Mouse (Mus musculus): Measurements from ENCODE around the gene Eml3. TPM values are rescaled to one million over a fixed set of nuclear protein-coding genes. Genes with fewer than 3 reads are reported as not detected.

Eml3 gene
- polyA plus RNA-seq, 1 experiment from 2014 or later, result 24.6 TPM

GRCm38 (mm10) chr19:8975491-8975890, 46.1 kb downstream of the Eml3 start:
- Histone ChIP-seq H3K36me3 (ENCODE audit: control insufficient read depth, insufficient read depth, low read length) (peaks cover 56% of the 10 kb centered on the region), H3K4me2 (replicated peaks; ENCODE audit: low read depth) (no peak overlapping the region), H3K9me3 (ENCODE audit: control insufficient read depth, low read length) (no peaks in the 10 kb centered on the region), H3K27me3 (ENCODE audit: control insufficient read depth, insufficient read depth, low read length) (no peaks in the 10 kb centered on the region), H3K9ac (ENCODE audit: low read length) (no peak overlapping the region), H3K4me1 (replicated peaks; ENCODE audit: control insufficient read depth, insufficient read depth) (no peaks in the 10 kb centered on the region), H3K27ac (replicated peaks) (no peak overlapping the region), H3K4me3 (ENCODE audit: low read depth, low read length) (no peak overlapping the region)
- TF ChIP-seq EP300 (optimal IDR thresholded peaks at IDR 0.05), result no peak
- no peak for TF ChIP-seq CTCF (IDR thresholded peaks at IDR 0.05; ENCODE audit: low read depth)
- DNase-seq (ENCODE audit: low spot score) (no peak), ATAC-seq (ENCODE audit: low FRiP score, low TSS enrichment) (no peak)
- WGBS, result 95% methylated on average over 2 of the region's 2 CpGs

- DNase-seq (ENCODE audit: low spot score), result peak; percentile 70
- no peak overlapping the region for H3K27ac ChIP-seq (replicated peaks)
- H3K9me3 ChIP-seq (ENCODE audit: control insufficient read depth, low read length), result no peaks in the 10 kb centered on the region
- H3K4me1 ChIP-seq (replicated peaks; ENCODE audit: control insufficient read depth, insufficient read depth), result no peaks in the 10 kb centered on the region
- TF ChIP-seq CTCF (IDR thresholded peaks at IDR 0.05; ENCODE audit: low read depth) (peak; percentile 94), EP300 (optimal IDR thresholded peaks at IDR 0.05) (no peak)
- 40% methylated on average over 3 of the region's 3 CpGs for whole genome bisulfite sequencing
- ATAC-seq (ENCODE audit: low FRiP score, low TSS enrichment), result peak; percentile 88
- H3K36me3 ChIP-seq (ENCODE audit: control insufficient read depth, insufficient read depth, low read length), result peaks cover 47% of the 10 kb centered on the region
- no peak overlapping the region for H3K4me3 ChIP-seq (ENCODE audit: low read depth, low read length)
- H3K27me3 ChIP-seq (ENCODE audit: control insufficient read depth, insufficient read depth, low read length), result no peaks in the 10 kb centered on the region
- no peak overlapping the region for H3K9ac ChIP-seq (ENCODE audit: low read length)
- no peak overlapping the region for H3K4me2 ChIP-seq (replicated peaks; ENCODE audit: low read depth)
Observed at GRCm38 (mm10) chr19:8976535-8976934, 47.2 kb downstream of the Eml3 start.

DNA sequence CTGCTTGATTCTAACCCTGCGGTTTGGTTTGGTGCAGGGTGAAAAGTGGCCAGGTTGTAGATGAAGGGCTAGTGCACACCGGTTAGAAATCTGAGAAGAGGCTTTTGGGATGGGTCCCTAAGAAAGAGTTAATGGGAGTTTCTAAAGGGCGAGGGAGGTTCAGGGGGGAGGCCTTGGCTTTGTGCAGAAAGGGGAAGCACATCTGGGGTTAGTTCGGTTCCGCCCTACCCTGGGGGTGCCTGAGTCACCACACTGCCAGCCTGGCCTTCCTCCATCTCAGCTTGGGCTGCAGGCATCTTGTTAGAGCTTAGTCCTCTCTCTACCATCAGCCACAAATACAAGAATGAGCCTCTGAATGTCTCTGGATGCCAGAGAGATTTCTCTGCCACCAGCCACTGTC, 51.4 kb downstream of the Eml3 start:
- Histone ChIP-seq H3K9ac (ENCODE audit: low read length) (0 out of 2 replicates have a peak overlapping the region, but pooled peaks have one; percentile 18), H3K27me3 (ENCODE audit: control insufficient read depth, insufficient read depth, low read length) (no peaks in the 10 kb centered on the region), H3K27ac (replicated peaks) (peak overlapping the region; percentile 89), H3K4me2 (replicated peaks; ENCODE audit: low read depth) (no peak overlapping the region), H3K4me1 (replicated peaks; ENCODE audit: control insufficient read depth, insufficient read depth) (peaks cover 5% of the 10 kb centered on the region; the same call in 1 of the 2 replicates), H3K4me3 (ENCODE audit: low read depth, low read length) (no peak overlapping the region), H3K9me3 (ENCODE audit: control insufficient read depth, low read length) (no peaks in the 10 kb centered on the region), H3K36me3 (ENCODE audit: control insufficient read depth, insufficient read depth, low read length) (peaks cover 24% of the 10 kb centered on the region)
- WGBS, result 40% methylated on average over 5 of the region's 5 CpGs
- DNase-seq (ENCODE audit: low spot score) (no peak), ATAC-seq (ENCODE audit: low FRiP score, low TSS enrichment) (no peak)
- TF ChIP-seq EP300 (optimal IDR thresholded peaks at IDR 0.05) (no peak), CTCF (IDR thresholded peaks at IDR 0.05; ENCODE audit: low read depth) (no peak)

DNA sequence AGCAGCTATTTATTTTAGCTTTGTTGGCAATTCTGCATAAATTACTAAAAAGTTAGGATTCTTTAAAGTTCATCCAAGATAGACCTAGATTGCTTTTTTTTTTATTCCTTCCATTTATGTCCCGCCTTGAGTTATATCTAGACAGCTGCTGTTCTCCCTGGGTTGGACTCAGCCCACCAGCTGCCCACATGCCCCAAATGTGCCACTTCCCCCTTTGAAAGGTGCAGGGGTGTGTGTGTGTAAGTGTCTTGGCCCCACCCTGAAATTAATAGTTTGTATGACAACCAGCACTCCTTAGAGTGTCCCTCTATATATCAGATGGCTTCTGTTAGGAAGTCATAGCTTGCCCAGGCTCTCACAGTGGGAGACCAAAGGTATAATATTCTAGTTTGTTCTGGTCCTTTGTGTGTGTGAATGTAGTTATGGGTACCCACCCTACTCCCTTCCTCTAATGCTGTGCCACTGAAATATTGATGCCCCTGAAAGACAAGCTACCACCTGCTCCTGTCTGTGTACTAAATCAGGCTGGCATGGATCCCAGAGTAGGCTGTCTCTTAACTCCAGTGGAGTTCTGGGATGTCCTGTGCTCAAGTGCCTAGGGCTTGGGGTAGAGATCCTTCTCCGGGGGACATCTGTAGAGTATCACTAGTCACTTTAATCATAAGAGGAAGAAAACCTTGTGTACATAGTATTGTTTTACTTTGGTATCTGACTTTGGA, 52.3 kb downstream of the Eml3 start:
- no peak for TF ChIP-seq CTCF (IDR thresholded peaks at IDR 0.05; ENCODE audit: low read depth)
- TF ChIP-seq EP300 (optimal IDR thresholded peaks at IDR 0.05), result no peak
- DNase-seq (ENCODE audit: low spot score), result no peak
- Histone ChIP-seq H3K36me3 (ENCODE audit: control insufficient read depth, insufficient read depth, low read length) (peaks cover 24% of the 10 kb centered on the region), H3K27ac (replicated peaks) (peak overlapping the region; percentile 89), H3K9ac (ENCODE audit: low read length) (no peak overlapping the region), H3K9me3 (ENCODE audit: control insufficient read depth, low read length) (no peaks in the 10 kb centered on the region), H3K4me1 (replicated peaks; ENCODE audit: control insufficient read depth, insufficient read depth) (peaks cover 5% of the 10 kb centered on the region; the same call in 1 of the 2 replicates), H3K4me2 (replicated peaks; ENCODE audit: low read depth) (no peak overlapping the region), H3K4me3 (ENCODE audit: low read depth, low read length) (no peak overlapping the region), H3K27me3 (ENCODE audit: control insufficient read depth, insufficient read depth, low read length) (no peaks in the 10 kb centered on the region)
- ATAC-seq (ENCODE audit: low FRiP score, low TSS enrichment), result no peak
- 44% methylated on average over 2 of the region's 2 CpGs for WGBS

- no peaks in the 10 kb centered on the region for H3K27me3 ChIP-seq (ENCODE audit: control insufficient read depth, insufficient read depth, low read length)
- peaks cover 6% of the 10 kb centered on the region for H3K4me1 ChIP-seq (replicated peaks; ENCODE audit: control insufficient read depth, insufficient read depth)
- H3K36me3 ChIP-seq (ENCODE audit: control insufficient read depth, insufficient read depth, low read length), result peaks cover 17% of the 10 kb centered on the region
- H3K27ac ChIP-seq (replicated peaks), result peak overlapping the region; percentile 89
- no peak overlapping the region for H3K9ac ChIP-seq (ENCODE audit: low read length)
- H3K9me3 ChIP-seq (ENCODE audit: control insufficient read depth, low read length), result no peaks in the 10 kb centered on the region
- ATAC-seq (ENCODE audit: low FRiP score, low TSS enrichment) (peak; percentile 83), DNase-seq (ENCODE audit: low spot score) (peak; percentile 68)
- TF ChIP-seq CTCF (IDR thresholded peaks at IDR 0.05; ENCODE audit: low read depth) (no peak), EP300 (optimal IDR thresholded peaks at IDR 0.05) (no peak)
- H3K4me2 ChIP-seq (replicated peaks; ENCODE audit: low read depth), result no peak overlapping the region
- 32% methylated on average over 5 of the region's 5 CpGs for WGBS
- H3K4me3 ChIP-seq (ENCODE audit: low read depth, low read length), result no peak overlapping the region
Observed at GRCm38 (mm10) chr19:8982303-8983149, 53.2 kb downstream of the Eml3 start.

Data from stomach, postnatal 0 days (tissue).